Mouse (Mus musculus): ENCODE data around the gene Gngt2. TPM values are rescaled to one million over a fixed set of nuclear protein-coding genes. Genes with fewer than 3 reads are reported as not detected.

The Gngt2 gene
- total RNA-seq (2022) = 1 to 10 TPM; 2.3 to 4.0 (median 2.8) TPM

DNA sequence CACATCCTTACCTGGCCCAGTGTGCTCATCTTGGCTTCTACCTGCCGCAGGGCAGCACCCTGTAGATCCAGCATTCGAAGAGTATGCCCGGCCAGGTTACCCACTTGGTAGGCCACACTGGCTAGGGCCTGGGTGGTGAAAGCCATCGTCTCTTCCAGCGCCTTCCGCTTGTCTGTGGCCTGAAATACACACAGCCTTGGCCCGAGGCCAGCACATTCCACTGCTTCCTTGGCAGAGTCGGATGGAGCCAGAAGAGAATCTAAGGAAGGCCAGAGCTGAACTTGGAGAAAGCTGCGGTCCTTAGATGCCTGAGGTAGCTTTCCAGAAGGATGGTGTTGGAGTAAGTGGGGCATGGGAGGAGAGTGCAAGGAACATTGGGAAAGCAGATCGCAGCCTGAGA, at the start of gene Gngt2:
Gngt2 (plus strand) TSS at position 158 of the 400 bp plus-strand sequence.
- peak; percentile 68 to 82 for DNase-seq (ENCODE audit: low spot score in 2 of 2)

DNA sequence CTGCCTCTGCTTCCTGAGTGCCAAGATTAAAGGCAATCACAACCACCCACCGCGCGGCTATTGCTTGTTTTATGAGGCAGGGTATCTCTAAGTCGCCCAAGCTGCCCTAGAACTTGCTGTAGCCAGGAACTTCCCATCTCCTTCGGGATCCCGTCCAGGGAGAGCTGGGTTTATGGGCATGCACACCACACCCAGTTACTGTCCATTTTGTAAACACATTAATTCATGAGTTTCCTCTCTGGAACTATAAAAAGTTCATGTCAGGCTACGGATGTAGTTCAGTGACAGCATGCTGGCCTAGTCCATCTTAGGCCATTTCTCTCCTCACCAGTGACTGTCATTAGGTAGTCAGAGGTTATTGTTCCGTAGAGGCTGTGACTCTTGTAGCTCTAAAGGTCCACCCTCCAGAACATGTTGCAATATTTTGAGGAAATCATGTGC, 47.5 kb upstream of the Gngt2 start:
- no peak for DNase-seq (ENCODE audit: low spot score in 2 of 2)

DNA sequence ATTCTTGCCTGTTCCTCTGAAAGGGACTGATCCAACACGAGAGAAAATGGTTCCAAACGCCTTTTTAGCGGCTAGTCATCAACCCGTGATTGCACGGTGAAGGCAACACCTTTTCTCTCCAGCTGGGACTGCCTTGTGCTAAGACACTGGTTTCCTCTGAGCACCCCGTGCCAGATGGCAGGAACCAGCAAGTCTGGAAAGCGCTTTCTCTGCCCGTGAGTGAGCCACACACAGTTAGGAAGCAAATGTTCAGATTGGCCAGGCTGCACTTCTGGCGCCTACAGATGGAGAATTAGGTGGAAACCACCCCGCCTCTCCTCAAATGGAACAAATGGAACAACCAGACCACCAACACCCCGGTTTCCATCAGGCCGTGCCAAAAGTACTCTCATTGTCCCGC, 45.2 kb upstream of the Gngt2 start:
- no peak for DNase-seq (ENCODE audit: low spot score in 2 of 2)

DNA sequence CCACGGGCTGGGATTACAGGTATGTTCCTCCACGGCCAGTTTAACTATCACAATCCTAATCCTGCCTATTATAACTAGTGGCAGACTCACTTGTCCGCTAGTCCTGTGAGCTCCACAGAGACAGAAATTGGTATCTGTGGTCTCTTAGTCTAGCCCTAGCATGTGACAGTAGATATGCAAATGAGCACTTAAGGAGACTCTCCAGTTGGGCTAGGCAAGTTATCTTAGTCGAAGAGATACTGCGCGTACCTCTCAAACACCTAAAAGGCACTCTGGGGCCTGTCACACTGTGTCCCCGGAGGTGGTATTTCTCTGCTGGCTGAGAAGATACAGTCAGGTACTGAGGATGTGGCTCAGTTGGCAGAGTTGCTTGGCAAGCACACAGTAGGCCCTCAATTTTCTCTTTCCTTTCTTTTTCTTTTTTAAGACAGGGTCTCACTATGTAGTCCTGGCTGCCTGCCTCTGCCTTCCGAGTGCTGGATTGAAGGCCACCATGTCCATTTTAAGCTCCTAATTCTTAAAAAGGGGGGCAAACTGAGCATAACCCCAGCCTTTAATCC, 44.0 kb upstream of the Gngt2 start:
- no peak for DNase-seq (ENCODE audit: low spot score in 2 of 2)

DNA sequence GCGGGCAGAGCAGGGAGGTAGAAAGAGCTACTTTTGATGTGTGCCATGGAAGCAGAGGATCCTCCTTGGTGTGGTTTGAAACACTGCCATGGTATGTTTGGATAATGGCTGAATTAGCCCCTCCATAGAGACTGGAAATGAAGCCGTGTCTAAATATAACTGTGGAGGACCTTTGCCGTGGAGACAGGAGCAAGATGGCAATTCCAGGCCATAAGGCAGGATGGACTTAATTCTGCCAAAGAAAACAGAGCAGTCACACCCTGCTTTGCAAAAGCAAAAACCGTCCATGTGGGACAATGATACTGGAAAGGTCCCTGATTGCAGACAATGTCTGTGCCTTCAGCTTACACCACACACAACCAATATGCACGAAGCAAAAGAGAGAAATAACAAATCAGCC, 42.8 kb upstream of the Gngt2 start:
- DNase-seq (ENCODE audit: low spot score in 2 of 2) = no peak

DNA sequence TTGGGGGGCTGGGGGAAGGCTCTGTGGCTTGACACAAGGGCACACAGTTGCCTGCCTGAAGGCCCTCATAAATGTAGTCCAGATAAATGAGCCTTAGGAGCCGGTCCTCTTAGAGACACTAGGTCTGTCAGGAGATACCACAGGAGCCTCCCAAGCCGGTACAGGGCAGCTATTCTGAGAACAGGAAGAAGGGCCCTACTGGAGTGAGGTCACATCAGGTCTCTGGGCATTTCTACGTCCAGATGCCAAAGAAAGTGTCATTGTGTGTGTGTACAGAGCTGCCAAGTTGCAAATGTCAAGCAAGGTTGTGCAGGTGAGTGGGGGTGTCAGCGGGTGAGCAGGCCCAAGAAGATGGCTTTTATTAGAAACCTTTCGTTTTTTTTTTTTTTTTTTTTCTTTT, 41.4 kb upstream of the Gngt2 start:
- DNase-seq (ENCODE audit: low spot score in 2 of 2) = peak in 1 of 2 experiments; percentile 50

DNA sequence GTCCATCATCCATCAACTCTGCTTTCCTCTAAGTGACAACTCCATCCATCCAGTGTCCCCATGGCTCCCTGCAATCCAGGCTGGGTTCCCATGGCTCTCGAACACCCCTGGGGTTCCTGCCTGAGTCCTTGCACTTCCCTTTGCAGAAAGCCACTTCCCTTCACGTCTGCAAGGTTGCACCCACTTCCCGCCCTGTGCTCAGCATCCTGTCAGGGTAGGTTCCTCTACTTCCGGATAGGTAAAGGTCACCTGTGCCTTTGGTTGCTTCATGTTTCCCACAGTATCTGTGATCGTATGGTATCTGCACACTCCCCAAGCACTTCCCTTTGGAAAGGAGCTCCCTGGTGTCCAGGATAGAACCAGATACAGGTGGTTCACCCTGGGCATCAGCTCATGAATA, 32.0 kb upstream of the Gngt2 start:
- DNase-seq (ENCODE audit: low spot score in 2 of 2) = no peak

DNA sequence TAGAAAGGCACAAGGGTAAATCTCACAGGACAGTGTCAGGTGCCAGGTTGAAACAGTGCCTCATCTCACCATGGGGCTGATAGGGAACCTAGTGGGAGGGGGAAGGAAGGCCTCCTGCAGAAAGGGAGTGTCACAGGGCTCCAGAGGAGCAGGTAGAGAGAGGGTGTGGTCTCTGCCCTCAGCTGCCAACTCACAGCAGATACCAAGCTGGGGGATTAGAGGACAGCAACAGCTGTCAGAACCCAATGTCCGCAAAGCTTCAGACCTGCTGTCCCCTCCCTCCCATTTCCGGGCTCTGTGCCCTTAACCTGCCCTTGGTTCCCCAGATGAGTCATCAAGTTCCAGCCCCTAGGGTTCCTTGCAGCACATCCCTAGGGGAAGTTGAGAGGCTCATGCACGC, 31.5 kb upstream of the Gngt2 start:
- no peak for DNase-seq (ENCODE audit: low spot score in 2 of 2)

DNA sequence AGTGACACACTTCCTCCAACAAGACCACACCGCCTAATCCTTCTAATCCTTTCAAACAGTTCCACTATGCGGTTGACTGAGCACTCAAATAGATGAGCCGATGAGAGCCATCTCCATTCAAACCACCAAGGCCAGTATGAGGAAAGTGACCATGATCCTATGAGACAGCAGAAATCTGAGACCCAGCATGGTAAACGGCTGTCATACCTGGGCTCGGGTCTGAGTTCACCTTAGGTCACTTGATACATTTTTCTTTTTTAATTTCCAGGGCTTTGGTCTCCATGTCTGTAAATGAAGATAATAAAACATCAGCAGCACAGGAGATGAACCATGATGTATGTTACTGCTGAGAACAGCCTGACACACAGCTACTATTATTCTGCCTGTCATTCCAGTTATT, 29.1 kb upstream of the Gngt2 start:
- DNase-seq (ENCODE audit: low spot score in 2 of 2) = no peak

DNA sequence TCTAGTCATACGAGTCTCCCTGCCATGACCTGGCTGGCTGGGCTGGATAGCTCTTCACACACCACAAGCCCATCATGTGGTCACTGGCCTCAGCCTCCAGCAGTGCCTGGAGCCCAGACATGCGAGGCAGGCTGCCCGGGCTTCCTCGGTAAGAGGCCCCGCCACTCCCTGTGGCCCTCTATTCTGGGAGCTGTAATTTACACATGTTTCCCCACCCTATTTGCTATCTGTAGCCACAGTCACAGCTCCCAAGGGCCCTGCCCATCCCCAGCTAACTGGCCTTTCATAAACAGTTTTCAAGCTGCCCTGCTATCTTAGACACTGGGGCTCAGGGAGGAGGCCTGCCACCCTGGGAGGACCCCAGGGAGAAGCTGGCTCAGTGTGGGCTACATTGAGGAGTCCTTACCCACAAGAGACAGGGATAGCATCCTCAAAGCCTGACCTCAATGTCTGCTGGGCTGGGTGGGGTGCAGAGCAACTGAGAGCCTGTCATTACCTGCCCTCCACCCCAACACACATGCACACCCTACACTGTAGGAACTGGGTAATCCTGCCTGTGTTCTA, 28.5 kb upstream of the Gngt2 start:
- DNase-seq (ENCODE audit: low spot score in 2 of 2) = peak; percentile 67 to 88

DNA sequence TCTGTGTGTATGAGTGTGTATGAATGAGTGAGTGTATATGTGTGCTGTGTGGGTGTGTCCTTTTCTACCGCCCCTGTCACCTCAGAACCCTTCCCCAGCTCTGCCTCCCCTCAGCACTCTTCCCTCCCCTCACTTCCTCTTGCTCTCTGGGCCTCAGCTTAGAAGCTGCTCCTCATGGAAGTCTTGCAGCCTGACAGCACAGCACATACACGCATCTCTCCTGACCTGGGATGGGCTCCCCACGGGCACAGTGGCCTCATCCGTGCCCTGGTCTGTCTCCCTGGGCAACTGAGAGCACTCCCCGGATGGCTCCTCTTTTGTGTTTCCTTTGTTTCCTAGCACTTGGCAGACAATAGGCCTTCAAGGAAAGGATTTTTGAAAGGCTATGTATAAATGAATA, 27.4 kb upstream of the Gngt2 start:
- no peak for DNase-seq (ENCODE audit: low spot score in 2 of 2)

DNA sequence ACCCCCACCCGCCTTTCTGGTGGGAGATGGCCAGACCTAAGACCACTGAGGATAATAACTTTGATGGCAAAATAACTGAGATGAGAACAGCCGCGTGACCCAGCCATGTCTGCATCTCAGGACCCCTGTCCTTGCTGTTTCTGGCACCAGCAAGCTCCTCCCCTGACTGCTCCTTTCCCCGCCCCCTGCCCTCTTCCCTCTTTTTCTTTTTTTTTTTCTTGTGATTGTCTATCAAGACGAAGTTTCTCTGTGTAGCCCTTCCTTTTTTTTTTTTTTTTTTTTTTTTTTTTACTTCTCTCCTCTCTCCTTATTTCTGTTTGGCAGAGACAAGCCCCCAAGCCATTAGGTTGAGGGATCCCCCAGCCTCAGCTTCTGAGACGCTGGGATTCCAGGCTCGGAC, 26.2 kb upstream of the Gngt2 start:
- no peak for DNase-seq (ENCODE audit: low spot score in 2 of 2)

DNA sequence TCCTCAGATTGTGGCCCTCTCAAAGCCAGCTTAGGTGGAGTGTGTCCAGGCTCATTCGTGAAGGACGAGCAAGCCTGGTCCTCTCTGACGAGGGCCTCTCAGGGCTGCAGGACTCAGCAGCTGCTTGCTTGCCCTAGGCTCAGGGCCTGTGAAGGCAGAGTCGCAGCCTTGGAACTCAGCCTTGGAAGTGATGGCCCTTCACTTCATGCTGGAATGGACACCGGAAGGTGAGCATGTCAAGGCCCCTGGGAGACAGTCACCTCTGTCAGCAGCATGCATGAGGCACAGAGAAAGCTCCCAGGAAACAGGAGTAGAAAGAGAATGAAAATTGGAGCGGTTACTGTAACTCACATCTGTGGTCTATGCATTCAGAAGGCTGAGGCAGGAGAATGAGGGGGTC, 25.3 kb upstream of the Gngt2 start:
- no peak for DNase-seq (ENCODE audit: low spot score in 2 of 2)

DNA sequence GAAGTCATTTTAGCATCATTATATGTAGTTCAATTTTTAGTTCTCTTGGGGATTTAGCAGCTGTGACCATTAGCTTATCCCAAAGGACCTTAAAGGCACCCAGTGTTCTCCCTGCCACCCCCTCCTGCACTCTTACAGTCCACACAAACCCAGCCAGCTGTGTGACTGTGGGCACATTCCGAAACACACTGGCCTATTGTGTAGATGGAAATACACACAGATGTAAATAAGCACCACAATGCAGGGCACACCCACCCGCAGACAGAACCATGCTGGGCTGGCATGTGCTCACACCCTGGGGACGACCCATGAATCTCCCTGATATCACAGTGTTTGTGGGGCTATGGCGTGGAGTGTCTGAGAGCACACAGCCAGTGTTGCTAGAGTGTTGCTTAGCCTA, 24.8 kb upstream of the Gngt2 start:
- DNase-seq (ENCODE audit: low spot score in 2 of 2) = no peak

DNA sequence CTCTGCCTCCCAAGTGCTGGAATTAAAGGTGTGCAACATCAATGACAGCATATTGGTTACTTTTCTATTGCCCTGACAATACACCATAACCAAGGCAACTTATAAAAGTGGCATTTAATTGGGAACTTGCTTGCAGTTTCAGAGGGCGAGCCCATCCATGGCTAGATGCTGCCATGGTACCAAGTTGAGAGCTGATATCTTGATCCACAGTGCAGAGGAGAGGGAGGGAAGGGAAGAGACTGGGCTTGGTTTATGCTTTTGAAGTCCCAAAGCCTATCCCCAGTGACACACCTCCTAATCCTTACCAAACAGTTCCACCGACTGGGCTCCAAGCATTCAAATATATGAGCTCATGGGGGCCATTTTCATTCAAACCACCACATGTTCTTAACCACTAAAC, 22.9 kb upstream of the Gngt2 start:
- DNase-seq (ENCODE audit: low spot score in 2 of 2) = no peak

DNA sequence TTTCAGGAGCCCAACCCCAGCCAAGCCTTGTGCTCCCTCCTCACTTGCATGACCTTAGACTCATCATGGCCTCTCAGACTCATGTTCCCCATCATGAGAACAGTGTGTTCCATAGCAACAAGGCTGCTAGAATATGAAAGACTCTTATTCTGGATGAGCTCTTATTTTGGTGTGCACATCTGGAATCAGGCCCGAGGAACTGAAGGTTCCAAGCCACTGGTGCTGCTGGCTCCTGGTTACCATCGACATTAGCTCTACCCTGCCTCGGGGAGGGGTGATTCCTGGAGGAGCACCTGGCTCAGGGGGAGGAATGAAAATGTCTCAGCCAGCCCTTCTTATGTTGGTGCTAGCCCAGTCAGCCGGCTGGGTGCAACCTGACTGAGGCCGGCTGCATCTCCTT, 22.2 kb upstream of the Gngt2 start:
- DNase-seq (ENCODE audit: low spot score in 2 of 2) = peak in 1 of 2 experiments; percentile 55

DNA sequence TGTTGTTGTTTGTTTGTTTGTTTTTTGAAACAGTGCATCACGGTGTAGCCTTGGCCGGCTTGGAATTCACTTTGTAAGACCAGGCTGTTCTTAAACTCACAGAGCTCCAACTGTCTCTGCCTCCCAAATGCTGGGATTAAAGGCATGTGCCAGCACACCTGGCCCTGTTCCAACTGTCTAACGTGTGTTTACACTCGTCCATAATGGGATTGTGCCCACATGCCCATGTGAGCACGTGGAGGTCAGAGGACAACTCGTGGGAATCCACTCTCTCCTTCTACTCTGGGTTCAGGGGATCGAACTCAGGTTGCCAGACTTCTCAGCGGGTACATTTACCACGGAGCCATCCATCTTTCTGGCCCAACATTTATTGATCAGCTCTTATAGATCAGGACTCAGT, 21.6 kb upstream of the Gngt2 start:
- no peak for DNase-seq (ENCODE audit: low spot score in 2 of 2)

DNA sequence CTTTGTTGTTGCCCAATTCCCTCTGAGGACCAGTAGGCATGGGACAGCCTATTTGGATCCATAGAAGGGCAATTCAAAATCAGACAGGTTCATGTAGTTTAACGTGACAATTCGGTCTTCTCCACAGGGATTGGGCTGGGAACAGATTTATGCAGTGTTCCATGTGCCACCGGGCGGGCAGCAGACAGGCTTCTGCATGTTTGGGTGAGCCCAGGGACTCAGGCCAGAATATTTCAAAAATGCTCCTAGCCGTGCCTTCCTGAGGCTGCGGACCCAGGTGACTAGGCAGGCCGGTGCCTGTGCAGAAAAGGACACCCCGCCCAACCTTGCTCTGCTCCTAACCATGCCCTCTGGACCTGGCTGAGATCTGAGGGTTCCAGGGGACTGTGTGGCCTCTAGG, 17.9 kb upstream of the Gngt2 start:
- no peak for DNase-seq (ENCODE audit: low spot score in 2 of 2)

DNA sequence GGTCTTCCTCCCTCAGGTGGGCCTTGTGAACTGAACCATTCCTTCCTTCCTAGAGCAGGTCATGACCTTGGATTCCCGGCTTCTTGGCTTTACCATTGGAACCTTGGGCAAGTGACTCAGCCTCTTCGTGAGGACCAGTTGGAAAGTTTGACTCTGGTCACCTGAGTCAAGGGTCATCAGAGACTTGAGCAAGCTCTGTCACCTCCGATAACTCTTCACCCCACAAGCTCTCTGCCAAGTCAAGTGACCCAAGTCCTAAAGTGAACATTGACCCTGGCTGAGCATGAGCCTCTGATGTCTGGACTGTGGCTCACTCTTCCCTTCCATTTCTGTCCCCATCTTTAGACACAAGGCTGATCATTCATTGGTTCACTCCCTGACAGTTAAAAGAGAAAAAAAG, 15.5 kb upstream of the Gngt2 start:
- DNase-seq (ENCODE audit: low spot score in 2 of 2) = no peak

DNA sequence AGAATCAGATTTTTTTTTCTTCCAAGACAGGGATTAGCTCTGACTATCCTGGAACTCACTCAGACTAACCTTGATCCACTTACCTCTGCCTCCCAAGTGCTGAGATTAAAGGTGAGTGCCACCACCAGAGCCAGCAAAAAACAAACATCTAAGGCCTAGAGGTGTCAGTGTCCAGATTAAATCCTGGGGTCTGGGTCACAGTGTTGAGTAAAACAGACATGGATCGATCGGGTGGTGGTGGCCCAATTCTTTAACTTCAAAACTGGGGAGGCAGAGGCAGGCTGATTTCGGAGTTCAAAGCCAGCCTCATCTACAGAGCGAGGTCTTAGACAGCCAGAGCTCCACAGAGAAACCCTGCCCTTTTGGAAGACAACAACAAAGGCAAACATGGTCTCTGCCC, 14.6 kb upstream of the Gngt2 start:
- DNase-seq (ENCODE audit: low spot score in 2 of 2) = no peak

DNA sequence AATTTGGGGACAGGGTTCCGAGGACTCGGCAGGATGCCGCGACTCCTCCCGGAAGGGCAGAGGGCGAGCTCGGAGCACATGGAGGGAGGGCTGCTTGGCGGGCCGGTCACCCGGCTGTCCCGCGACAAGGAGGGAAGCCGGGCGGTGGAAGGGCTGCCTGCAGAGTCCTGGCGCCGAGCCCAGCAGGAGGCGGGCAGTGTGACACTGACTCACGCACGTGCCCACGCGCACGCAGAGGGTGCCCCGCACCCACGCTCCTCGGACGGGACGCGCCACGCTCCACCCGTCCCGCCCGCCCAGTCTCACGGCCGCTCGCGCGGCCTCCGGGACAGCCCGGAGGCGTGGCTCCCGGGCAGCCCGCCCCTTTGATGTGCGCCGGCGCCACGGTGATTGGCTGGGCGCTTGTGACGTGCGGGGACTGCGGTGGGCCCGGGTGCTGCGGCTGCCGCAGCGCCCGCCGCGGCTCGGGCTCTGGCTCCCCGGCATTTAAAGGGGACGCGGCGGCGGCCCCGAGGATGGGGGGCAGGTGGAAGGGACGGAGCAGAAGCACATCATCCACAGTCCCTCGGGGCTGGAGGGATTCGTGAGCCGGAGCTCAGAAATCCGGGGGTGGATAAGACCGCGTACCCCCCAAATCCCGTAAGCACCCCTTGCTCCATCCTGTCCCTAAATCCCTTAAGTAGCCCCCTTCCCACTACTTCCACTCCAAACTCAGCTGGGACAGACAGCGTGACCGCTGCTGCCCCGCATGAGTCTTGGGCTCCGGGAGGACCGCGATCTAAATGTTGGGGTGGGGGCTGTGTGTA, 12.7 kb upstream of the Gngt2 start, which contains the start of gene Phospho1:
Phospho1 (plus strand) TSS at position 429 of the 806 bp plus-strand sequence.
- peak; percentile 83 to 90 for DNase-seq (ENCODE audit: low spot score in 2 of 2)

DNA sequence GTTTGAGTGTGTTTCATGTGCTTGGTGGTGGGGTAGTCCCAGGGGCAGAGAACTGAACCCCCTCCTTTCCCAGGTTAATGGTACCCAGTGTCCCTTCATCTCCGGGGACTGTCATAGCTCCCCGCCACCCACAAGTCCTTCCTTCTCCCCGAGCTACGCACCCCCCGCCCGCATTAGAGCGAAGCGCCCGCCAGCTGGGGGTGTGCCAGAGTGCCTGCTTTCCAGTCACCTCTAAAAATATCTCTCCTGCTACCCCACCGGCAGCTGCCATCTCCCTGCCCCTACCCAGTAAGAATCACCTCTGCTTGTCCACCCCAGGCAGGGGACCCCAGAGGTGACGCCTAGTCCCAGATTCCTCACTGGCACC, 12.2 kb upstream of the Gngt2 start:
- DNase-seq (ENCODE audit: low spot score in 2 of 2) = peak; percentile 84 to 87

DNA sequence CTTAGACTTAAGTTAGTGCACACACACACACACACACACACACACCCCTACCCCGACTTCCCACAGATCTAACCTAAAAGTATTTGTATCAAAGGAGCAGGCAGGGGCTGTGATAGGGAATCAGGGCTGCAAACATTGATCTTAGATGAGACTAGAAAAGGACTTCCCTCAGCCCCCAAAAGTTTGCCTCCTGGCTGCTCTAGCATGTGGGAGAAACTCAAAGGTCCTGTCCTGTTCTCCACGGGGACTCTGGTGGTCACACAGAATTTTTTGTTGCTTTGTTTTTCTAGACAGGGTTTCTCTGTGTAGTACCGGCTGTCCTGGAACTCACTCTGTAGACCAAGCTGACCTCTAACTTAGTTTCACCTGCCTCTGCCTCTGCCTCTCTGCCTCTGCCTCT, 11.4 kb upstream of the Gngt2 start:
- no peak for DNase-seq (ENCODE audit: low spot score in 2 of 2)
